Mouse (Mus musculus): ENCODE results near the gene Mmp9.

The Mmp9 gene

DNA sequence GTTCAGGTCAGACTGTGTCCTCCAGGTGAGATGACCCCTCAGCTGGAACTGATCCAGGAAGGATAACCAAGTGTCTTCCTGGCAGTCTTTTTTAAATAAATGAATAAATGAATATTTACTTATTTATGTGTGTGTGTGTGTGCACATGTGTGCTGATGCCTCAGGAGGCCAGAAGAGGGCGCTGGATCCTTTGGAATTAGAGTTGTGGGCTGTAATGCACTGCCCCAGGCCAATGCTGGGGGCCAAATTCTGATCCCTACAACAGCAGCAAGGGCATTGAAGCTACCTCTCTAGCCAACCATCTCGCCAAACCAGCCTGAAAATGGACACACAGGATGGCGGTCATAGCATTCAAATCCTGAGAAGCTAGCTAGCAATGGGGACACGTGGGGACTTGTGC, 15.1 kb downstream of the Mmp9 start:
- DNase-seq (ENCODE audit: low spot score) = no peak

DNA sequence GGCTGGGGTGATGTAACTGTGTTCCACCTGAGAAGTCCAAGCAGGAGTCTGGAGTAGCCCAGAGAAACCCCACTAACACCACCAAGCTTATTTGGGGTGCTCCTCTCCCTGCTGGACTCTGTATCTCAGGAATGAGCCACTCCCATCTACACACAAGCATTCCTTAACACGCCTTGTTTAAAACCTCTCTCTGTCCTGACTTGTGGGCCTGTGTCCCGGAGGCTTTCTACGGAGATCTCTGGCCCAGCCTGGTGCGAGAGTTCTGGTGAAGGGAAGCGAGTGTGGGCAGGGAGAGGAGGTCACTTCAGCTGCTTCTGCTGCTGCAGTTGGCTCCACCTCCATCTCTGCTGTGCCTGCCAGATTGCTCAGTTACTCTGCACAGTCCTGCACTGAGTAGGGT, 15.6 kb downstream of the Mmp9 start:
- no peak for DNase-seq (ENCODE audit: low spot score)

- DNase-seq (ENCODE audit: low spot score) = no peak
Measured at GRCm38 (mm10) chr2:164957548-164958315, 17.2 kb downstream of the Mmp9 start.

GRCm38 (mm10) chr2:164960716-164961441, 20.3 kb downstream of the Mmp9 start, which contains the start of gene Slc12a5:
Gene Slc12a5 (plus strand): TSS chr2:164960802.
- peak; percentile 88 for DNase-seq (ENCODE audit: low spot score)

DNA sequence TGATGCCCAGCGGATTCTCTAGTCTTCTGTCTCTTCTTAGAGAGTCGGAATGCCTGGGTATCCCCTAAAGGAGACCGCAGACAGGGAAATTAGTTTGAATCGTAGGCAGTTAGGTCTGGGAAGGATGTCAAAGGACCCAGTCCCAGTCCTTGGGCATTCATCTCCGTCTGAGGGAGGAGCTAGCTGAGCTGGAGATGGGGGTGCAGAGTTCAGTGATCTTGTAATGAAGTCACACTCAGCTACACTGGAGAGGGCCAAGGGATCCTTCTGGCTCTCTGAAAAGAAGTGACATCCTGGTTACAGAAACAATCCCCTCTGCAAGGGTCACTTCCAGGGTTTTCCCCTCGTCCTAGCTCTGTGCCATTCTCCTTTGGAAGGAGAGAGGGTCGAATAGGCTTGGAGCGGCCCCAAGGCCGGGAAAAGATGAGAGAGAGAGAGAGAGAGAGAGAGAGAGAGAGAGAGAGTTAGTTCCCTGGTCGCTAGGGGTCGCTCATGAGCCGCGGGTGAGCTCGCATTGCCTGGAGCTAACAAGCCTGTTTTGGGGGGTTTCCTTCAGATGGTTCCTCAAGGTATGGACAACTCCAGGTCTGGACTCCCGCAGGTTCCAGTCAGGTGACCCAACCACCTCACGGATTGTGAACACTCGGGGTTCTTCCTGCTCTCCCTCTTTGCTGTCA, 21.1 kb downstream of the Mmp9 start:
- DNase-seq (ENCODE audit: low spot score) = peak; percentile 80

DNA sequence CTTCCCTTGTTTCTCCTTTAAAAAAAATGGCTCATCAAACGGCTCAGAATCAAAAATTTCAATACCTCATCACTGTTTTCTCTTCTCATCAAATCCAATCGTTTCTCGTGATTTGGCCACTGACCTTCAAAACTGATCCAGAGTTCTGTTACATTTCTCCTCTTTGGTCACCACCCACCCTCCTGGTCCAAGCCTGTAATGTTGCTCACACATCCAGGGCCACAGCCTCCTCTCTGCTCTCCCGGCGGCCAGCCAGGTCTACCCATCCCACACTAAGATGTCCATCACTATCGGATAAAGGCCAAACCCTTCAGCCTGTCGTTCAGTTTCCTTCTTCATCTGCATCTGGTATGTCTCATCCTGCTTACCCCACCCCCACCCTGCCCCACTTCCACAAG, 21.6 kb downstream of the Mmp9 start:
- DNase-seq (ENCODE audit: low spot score) = no peak

DNA sequence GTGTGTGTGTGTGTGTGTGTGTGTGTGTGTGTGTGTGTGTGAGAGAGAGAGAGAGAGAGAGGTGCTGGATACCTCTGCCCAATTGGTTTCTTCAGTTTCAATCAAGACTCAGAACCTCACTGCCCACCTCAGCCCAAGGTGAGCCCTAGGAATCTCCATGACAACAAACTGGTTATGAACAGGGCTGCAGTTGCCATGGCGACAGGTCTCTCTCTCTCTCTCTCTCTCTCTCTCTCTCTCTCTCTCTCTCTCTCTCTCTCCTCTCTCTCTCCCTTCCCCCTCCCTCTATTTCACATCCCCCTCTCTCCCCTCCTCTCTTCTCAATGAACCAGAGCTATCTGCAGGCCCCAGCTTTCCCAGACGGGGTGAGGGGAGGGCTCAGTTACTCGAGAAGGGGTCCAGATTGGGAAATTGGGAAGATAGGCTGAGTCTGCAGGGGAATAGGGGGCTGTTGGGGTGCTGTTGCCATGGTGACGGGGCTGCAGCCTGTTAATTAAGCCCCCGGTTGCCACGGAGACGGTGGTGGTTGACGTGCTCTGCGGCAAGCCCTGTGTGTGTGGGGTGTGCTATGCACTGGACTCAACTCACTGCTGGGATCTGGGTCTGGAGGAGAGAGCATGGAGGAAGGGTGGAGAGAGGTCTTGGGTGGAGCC, 23.8 kb downstream of the Mmp9 start:
- DNase-seq (ENCODE audit: low spot score) = peak; percentile 35

DNA sequence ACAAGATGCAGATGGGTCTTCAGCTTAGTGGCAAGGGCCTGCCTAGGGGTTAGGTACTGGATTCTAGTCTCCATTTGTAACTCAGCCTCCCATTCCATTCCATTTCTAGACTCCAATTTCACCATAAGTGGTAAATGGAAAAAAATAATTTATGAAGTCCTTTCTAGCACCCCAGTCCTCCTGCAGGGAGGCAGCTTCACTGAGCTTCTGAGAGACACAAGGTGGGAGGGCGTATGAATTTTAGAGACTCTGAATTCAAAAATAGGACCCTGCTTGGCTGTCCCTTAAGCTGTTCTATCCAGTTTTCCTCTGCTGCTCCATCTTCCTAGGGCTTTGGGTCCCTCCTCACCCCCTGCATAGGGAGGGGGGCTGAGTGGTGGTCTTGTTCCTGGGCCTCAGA, 24.4 kb downstream of the Mmp9 start:
- no peak for DNase-seq (ENCODE audit: low spot score)

DNA sequence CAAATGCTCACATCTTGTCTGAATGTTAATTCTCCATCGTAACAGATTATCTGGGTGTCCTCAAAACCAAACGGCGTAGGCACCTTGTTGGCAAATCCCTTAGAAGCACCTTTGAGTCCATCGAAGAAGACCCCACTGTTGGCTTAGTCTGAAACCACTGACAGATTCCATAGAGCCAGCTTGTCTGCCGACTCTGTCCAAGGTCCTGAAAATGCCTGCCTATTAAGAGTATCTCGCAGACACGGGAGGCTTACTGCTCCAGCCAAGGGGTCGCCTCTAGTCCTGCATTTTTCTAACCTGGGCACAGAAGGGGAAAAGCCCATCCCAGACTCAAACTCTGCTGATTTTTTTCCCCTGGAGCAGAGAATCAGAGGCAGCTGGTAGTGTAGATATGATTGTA, 25.8 kb downstream of the Mmp9 start:
- peak; percentile 91 for DNase-seq (ENCODE audit: low spot score)

- no peak for DNase-seq (ENCODE audit: low spot score)
Measured at GRCm38 (mm10) chr2:164967193-164967592, 26.6 kb downstream of the Mmp9 start.

DNA sequence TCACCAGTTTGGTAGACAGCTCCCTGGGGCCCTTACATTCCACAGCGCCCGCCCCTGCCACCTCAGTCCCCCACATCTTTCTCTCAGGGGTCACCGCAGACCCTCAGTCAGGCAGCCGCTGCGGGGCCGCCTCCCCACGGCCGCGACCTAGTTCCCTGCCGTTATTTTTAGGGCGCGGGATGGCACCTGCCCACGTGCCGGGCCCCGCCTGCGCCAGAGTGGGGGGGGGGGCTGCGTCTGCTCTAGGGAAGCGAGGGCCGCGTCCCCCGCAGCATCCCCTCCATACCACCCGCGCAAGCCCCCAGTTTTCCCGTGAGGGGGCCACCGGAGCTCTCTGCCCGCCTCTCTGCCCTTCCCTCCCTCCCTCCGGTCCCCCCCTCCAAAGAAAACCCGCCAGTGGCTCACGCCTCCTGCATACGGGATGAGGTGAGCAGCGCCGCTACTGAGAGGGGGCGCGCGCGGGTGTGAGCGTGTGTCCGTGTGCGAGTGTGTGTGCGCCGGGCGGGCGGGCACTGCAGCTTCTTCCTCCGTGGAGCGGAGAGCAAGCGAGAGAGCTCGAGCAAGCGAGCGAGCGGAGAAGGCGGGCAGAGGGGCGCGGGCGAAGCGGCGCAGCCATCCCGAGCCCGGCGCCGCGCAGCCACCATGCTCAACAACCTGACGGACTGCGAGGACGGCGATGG, 27.3 kb downstream of the Mmp9 start:
- peak; percentile 54 for DNase-seq (ENCODE audit: low spot score)

- DNase-seq (ENCODE audit: low spot score) = peak; percentile 91
Measured at GRCm38 (mm10) chr2:164968451-164968851, 27.9 kb downstream of the Mmp9 start.

GRCm38 (mm10) chr2:164969348-164969781, 28.8 kb downstream of the Mmp9 start:
- no peak for DNase-seq (ENCODE audit: low spot score)

DNA sequence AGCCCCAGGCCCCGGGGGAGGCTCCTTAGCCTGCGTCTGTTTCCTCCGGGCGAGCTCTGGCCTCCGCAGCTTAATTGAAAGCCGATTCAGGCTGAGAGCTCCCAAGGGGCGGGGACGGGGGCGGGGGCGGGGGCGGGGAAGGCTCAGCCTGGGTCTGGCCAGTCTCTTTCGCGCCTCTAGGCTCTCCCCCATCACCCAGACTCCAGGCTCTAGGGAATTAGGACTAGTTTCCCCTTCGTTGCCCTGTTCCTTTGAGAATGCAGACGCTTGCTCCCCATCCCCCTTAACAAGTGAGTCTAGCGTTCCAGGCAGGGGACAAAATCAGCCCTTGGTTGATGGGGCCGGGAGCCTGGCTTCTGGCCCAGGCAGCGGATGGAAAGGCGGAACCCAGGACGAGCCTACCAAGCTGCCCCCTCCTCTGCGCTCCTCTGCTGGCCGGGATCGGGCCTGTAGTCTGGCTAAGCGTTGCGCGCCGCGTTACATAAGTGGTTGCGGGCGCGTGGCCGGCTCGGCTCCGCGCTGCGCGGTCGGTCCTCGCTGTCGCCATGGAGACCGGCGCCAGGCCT, 30.1 kb downstream of the Mmp9 start:
- DNase-seq (ENCODE audit: low spot score) = peak; percentile 67

GRCm38 (mm10) chr2:164972646-164973045, 32.1 kb downstream of the Mmp9 start:
- no peak for DNase-seq (ENCODE audit: low spot score)

DNA sequence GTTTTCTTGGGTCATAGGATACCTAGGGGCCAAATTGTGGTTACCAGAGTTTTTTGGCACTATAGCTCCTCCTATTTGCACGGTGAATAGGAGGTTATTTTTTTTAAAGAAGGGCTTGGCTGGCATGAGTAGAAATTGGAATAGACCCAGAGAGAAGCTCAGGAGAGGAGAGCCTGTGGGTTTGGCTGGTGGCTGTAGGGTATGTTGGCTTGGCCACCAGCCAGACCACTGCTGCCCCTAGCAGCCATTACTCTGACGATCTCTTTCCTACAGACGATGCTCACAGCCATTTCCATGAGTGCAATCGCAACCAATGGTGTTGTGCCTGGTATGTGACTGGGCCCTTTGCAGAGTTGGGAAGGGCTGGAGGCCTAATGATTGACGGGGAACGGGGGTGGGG, 35.0 kb downstream of the Mmp9 start:
- no peak for DNase-seq (ENCODE audit: low spot score)

DNA sequence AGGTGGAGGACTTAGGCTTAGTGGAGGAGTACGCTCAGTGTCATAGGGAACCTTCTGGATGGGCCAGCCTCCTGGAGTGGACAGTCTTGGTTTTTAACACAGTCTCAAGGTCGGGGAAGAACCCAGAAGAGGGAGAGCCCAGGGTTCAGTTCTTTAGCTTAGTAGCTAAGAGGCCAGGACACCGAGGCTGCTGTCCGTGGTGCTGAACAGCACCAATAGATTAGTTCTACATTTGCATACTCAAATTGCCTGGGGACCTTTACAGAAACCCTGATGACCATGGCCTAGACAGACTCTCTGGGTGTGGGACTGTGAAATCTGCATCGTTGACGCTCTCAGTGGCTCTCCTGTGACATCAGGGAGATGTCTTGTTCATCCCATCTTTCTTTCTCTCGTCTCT, 39.2 kb downstream of the Mmp9 start:
- peak; percentile 89 for DNase-seq (ENCODE audit: low spot score)

- DNase-seq (ENCODE audit: low spot score) = no peak
Measured at GRCm38 (mm10) chr2:164985962-164986361, 45.4 kb downstream of the Mmp9 start.

GRCm38 (mm10) chr2:164986371-164987027, 45.9 kb downstream of the Mmp9 start:
- no peak for DNase-seq (ENCODE audit: low spot score)

GRCm38 (mm10) chr2:164988777-164989176, 48.2 kb downstream of the Mmp9 start:
- DNase-seq (ENCODE audit: low spot score) = no peak

- no peak for DNase-seq (ENCODE audit: low spot score)
Measured at GRCm38 (mm10) chr2:164991111-164991510, 50.5 kb downstream of the Mmp9 start.
